Mouse (Mus musculus) brain, embryonic 14.5 days (tissue): ENCODE data around the gene Ncs1.

Experiments
- CTCF ChIP-seq: fragments of 200-500 bp; IDR thresholded peaks from 2 replicates; pipeline ENCODE4 v1.5.1; 2012; ENCODE audit warnings: inconsistent platforms, mild to moderate bottlenecking, moderate library complexity, borderline replicate concordance; ENCODE audit not compliant: insufficient read depth, insufficient read length; ENCODE audit errors: extremely low read depth
- POLR2A ChIP-seq: fragments of 200-500 bp; IDR thresholded peaks from 2 replicates; pipeline ENCODE4 v1.6.1; 2012; ENCODE audit warnings: mild to moderate bottlenecking, inconsistent platforms, borderline replicate concordance; ENCODE audit not compliant: poor library complexity, insufficient read depth, insufficient read length, severe bottlenecking; ENCODE audit errors: extremely low read depth

- TF ChIP-seq CTCF (no peak), POLR2A (no peak)
These were observed 572 bp upstream of the Ncs1 start for GRCm38 (mm10) chr2:31245051-31245450.
